Mouse (Mus musculus): ENCODE results near the gene Crip1. TPM values are rescaled to one million over a fixed set of nuclear protein-coding genes. Genes with fewer than 3 reads are reported as not detected.
"Not testable (repeated sequence)": the region's sequence is repeated elsewhere in the genome, so short reads cannot be mapped to it uniquely, and the experiment has no call there.

The Crip1 gene
- polyA plus RNA-seq, 1 experiment from 2014 or later: 94.1 TPM

GRCm38 (mm10) chr12:113187584-113188295 lies 41.6 kb downstream of the Crip1 start:
- H3K27me3 ChIP-seq: peaks cover 60% of the 10 kb centered on the region
- 0 out of 2 replicates have a peak, but pooled peaks have one; percentile 43 for ATAC-seq (ENCODE audit: low read depth)

GRCm38 (mm10) chr12:113188349-113189055 lies 42.4 kb downstream of the Crip1 start:
- peaks cover 20% of the 10 kb centered on the region for H3K4me1 ChIP-seq (replicated peaks)
- WGBS (ENCODE audit: insufficient replicate concordance): 72% methylated on average over 51 of the region's 51 CpGs
- H3K4me3 ChIP-seq (replicated peaks): no peak overlapping the region
- no peak overlapping the region for H3K27ac ChIP-seq
- no peak for DNase-seq
- H3K27me3 ChIP-seq: peaks cover 56% of the 10 kb centered on the region
- no peak overlapping the region for H3K9ac ChIP-seq
- no peaks in the 10 kb centered on the region for H3K36me3 ChIP-seq
- no peaks in the 10 kb centered on the region for H3K9me3 ChIP-seq (replicated peaks)
- ATAC-seq (ENCODE audit: low read depth): no peak
- no peak overlapping the region for H3K4me2 ChIP-seq

More at GRCm38 (mm10) chr12:113187584-113188295, 41.6 kb downstream of the Crip1 start:
- Histone ChIP-seq H3K36me3 (no peaks in the 10 kb centered on the region), H3K9me3 (replicated peaks) (no peaks in the 10 kb centered on the region), H3K4me3 (replicated peaks) (peak overlapping the region; percentile 33), H3K9ac (no peak overlapping the region), H3K27ac (no peak overlapping the region), H3K4me1 (replicated peaks) (peaks cover 20% of the 10 kb centered on the region), H3K4me2 (peak overlapping the region; percentile 63)
- DNase-seq: peak; percentile 41
- WGBS (ENCODE audit: insufficient replicate concordance): 3% methylated on average over 56 of the region's 56 CpGs

- H3K4me1 ChIP-seq (replicated peaks): no peaks in the 10 kb centered on the region
Observed at GRCm38 (mm10) chr12:113193423-113193822, 47.3 kb downstream of the Crip1 start.

GRCm38 (mm10) chr12:113199132-113199531 lies 53.0 kb downstream of the Crip1 start:
- DNase-seq; H3K36me3 ChIP-seq; H3K27me3 ChIP-seq; H3K4me2 ChIP-seq; H3K9ac ChIP-seq; H3K4me3 ChIP-seq (replicated peaks); ATAC-seq (ENCODE audit: low read depth); H3K9me3 ChIP-seq (replicated peaks); H3K27ac ChIP-seq; H3K4me1 ChIP-seq (replicated peaks): not testable (repeated sequence)
- 91% methylated on average over 3 of the region's 6 CpGs for WGBS (ENCODE audit: insufficient replicate concordance)

More at GRCm38 (mm10) chr12:113193423-113193822, 47.3 kb downstream of the Crip1 start:
- 40% methylated on average over 2 of the region's 2 CpGs for WGBS (ENCODE audit: insufficient replicate concordance)
- DNase-seq (no peak), ATAC-seq (ENCODE audit: low read depth) (no peak)
- no peak overlapping the region for H3K9ac ChIP-seq
- H3K27ac ChIP-seq: no peak overlapping the region
- no peaks in the 10 kb centered on the region for H3K36me3 ChIP-seq
- no peak overlapping the region for H3K4me3 ChIP-seq (replicated peaks)
- H3K27me3 ChIP-seq: peaks cover 8% of the 10 kb centered on the region
- H3K9me3 ChIP-seq (replicated peaks): peaks cover 4% of the 10 kb centered on the region; the same call in 1 of the 2 replicates
- no peak overlapping the region for H3K4me2 ChIP-seq

- no peaks in the 10 kb centered on the region for H3K4me1 ChIP-seq (replicated peaks)
- no peak for DNase-seq
Observed at GRCm38 (mm10) chr12:113201301-113201700, 55.2 kb downstream of the Crip1 start.

GRCm38 (mm10) chr12:113202008-113202407 lies 55.9 kb downstream of the Crip1 start:
- ATAC-seq (ENCODE audit: low read depth) (no peak), DNase-seq (no peak)
- Histone ChIP-seq H3K27ac (no peak overlapping the region), H3K4me1 (replicated peaks) (no peaks in the 10 kb centered on the region), H3K9me3 (replicated peaks) (0 out of 2 replicates have a peak, but pooled peaks cover 4% of the 10 kb centered on the region), H3K4me2 (no peak overlapping the region), H3K27me3 (no peaks in the 10 kb centered on the region), H3K4me3 (replicated peaks) (no peak overlapping the region), H3K9ac (no peak overlapping the region), H3K36me3 (no peaks in the 10 kb centered on the region)

More at GRCm38 (mm10) chr12:113201301-113201700, 55.2 kb downstream of the Crip1 start:
- no peak for ATAC-seq (ENCODE audit: low read depth)
- no peaks in the 10 kb centered on the region for H3K27me3 ChIP-seq
- no peaks in the 10 kb centered on the region for H3K36me3 ChIP-seq
- H3K4me2 ChIP-seq: no peak overlapping the region
- no peak overlapping the region for H3K4me3 ChIP-seq (replicated peaks)
- H3K9me3 ChIP-seq (replicated peaks): 0 out of 2 replicates have a peak, but pooled peaks cover 4% of the 10 kb centered on the region
- H3K27ac ChIP-seq: no peak overlapping the region
- H3K9ac ChIP-seq: no peak overlapping the region
- 75% methylated on average over 4 of the region's 4 CpGs for WGBS (ENCODE audit: insufficient replicate concordance)

Other genes with a start within 250 kb of the Crip1 start
- gene Jag2, start 216.5 kb upstream of the Crip1 start, polyA plus RNA-seq (2015; fragmentation: Nextera tagmentation; extraction: Ambion mirVana): 0.13 and 0.20 TPM in 2 replicates
- 14.7 and 15.2 TPM in 2 replicates for gene Nudt14, start 204.2 kb upstream of the Crip1 start, polyA plus RNA-seq (2015; fragmentation: Nextera tagmentation; extraction: Ambion mirVana)
- gene Btbd6, start 169.8 kb upstream of the Crip1 start, polyA plus RNA-seq (2015; fragmentation: Nextera tagmentation; extraction: Ambion mirVana): 6.3 and 6.6 TPM in 2 replicates
- 28.3 and 28.8 TPM in 2 replicates for gene Brf1, start 145.6 kb upstream of the Crip1 start, polyA plus RNA-seq (2015; fragmentation: Nextera tagmentation; extraction: Ambion mirVana)
- 5.2 and 6.2 TPM in 2 replicates for gene Pacs2, start 131.8 kb upstream of the Crip1 start, polyA plus RNA-seq (2015; fragmentation: Nextera tagmentation; extraction: Ambion mirVana)
- not detected in 2 replicates for gene Tex22, start 71.8 kb upstream of the Crip1 start, polyA plus RNA-seq (2015; fragmentation: Nextera tagmentation; extraction: Ambion mirVana)
- 4.8 and 6.1 TPM in 2 replicates for gene Mta1, start 48.0 kb upstream of the Crip1 start, polyA plus RNA-seq (2015; fragmentation: Nextera tagmentation; extraction: Ambion mirVana)
- gene Crip2, start 6.1 kb upstream of the Crip1 start, polyA plus RNA-seq (2015; fragmentation: Nextera tagmentation; extraction: Ambion mirVana): 47.9 and 50.4 TPM in 2 replicates
- 12.0 and 12.9 TPM in 2 replicates for gene Tedc1, start 10.1 kb downstream of the Crip1 start, polyA plus RNA-seq (2015; fragmentation: Nextera tagmentation; extraction: Ambion mirVana)
- gene Tmem121, start 39.6 kb downstream of the Crip1 start, polyA plus RNA-seq (2015; fragmentation: Nextera tagmentation; extraction: Ambion mirVana): 0.46 and 0.52 TPM in 2 replicates